Mouse (Mus musculus) G1E (cell line): ENCODE data around the gene Eno2. TPM values are rescaled to one million over a fixed set of nuclear protein-coding genes. Genes with fewer than 3 reads are reported as not detected.

ENCODE experiments used
- ATAC-seq: 2 replicates; pipeline ENCODE4 v1.8.0; 2016; ENCODE audit warnings: mild to moderate bottlenecking; ENCODE audit not compliant: insufficient number of reproducible peaks, poor library complexity, low FRiP score, severe bottlenecking; ENCODE audit errors: extremely low read depth
- DNase-seq: peaks from one replicate; pipeline ENCODE4 v3.0.0; 2012; ENCODE audit warnings: low spot score
- H3K27me3 ChIP-seq: 2 replicates; pipeline ENCODE4 v1.6.1; 2012; ENCODE audit warnings: mild to moderate bottlenecking, low read length, inconsistent platforms; ENCODE audit not compliant: insufficient read depth
- H3K36me3 ChIP-seq: replicated peaks from 2 replicates; pipeline ENCODE3; 2012; ENCODE audit warnings: mild to moderate bottlenecking, inconsistent platforms
- H3K4me1 ChIP-seq: 2 replicates; pipeline ENCODE4 v1.6.1; 2012; ENCODE audit warnings: low read depth, low read length, inconsistent platforms, mixed read lengths; ENCODE audit not compliant: insufficient read depth
- H3K4me3 ChIP-seq: 2 replicates; pipeline ENCODE4 v1.5.1; 2012; ENCODE audit warnings: low read depth, mild to moderate bottlenecking, inconsistent platforms, low read length, moderate library complexity, mixed read lengths
- H3K9me3 ChIP-seq: replicated peaks from 2 replicates; pipeline ENCODE4 v1.6.1; 2012; ENCODE audit warnings: inconsistent platforms
- CTCF ChIP-seq: IDR thresholded peaks from 2 replicates; pipeline ENCODE4 v1.5.1; 2012; ENCODE audit warnings: low read depth, low read length, inconsistent platforms, mixed read lengths
- GATA1 ChIP-seq: IDR thresholded peaks from 2 replicates; pipeline ENCODE4 v1.6.1; 2012; ENCODE audit warnings: borderline replicate concordance, low read length, inconsistent platforms, mixed read lengths
- GATA2 ChIP-seq: IDR thresholded peaks from 2 replicates; pipeline ENCODE4 v1.6.1; 2012; ENCODE audit warnings: low read depth, low read length, inconsistent platforms, borderline replicate concordance
- POLR2AphosphoS5 ChIP-seq: IDR thresholded peaks from 2 replicates; pipeline ENCODE4 v1.6.1; 2012; ENCODE audit warnings: low read depth, low read length, inconsistent platforms; ENCODE audit not compliant: insufficient replicate concordance
- TAL1 ChIP-seq: conservative IDR thresholded peaks from 2 replicates; pipeline ENCODE4 v1.6.1; 2012; ENCODE audit warnings: low read depth, low read length, inconsistent platforms, mixed read lengths
- polyA plus RNA-seq: library from polyadenylated mRNA; stranded (reverse); fragments of >175 nt; gene quantifications from 2 replicates; pipeline ENCODE4 v1.2.3, GENCODE M21; 2012
- total RNA-seq, 2 experiments: library from RNA; stranded (forward) in 1 of 2; stranded (reverse) in 1 of 2; fragments of 200-1000 nt in 1 of 2; fragments of >200 nt in 1 of 2; fragmentation: Nextera tagmentation in 1 of 2; gene quantifications; 2 replicates each; pipeline ENCODE4 v1.2.3; 2014 to 2017

Gene Eno2
- total and polyA plus RNA-seq, 3 experiments = 0.29 to 3.6 (median 3.2) TPM

- ATAC-seq = no peak
- peaks cover 79% of the 10 kb centered on the region for H3K4me1 ChIP-seq
- peaks cover 3% of the 10 kb centered on the region; the same call in 1 of the 2 replicates for H3K27me3 ChIP-seq
- DNase-seq = no peak
- peaks cover 45% of the 10 kb centered on the region for H3K36me3 ChIP-seq
- TF ChIP-seq TAL1 (no peak), CTCF (no peak), GATA1 (no peak), GATA2 (no peak), POLR2AphosphoS5 (no peak)
- no peaks in the 10 kb centered on the region for H3K9me3 ChIP-seq
- H3K4me3 ChIP-seq = no peak overlapping the region
Measured at GRCm38 (mm10) chr6:124742839-124743514, 26.5 kb downstream of the Eno2 start.

GRCm38 (mm10) chr6:124741842-124742241, 27.6 kb downstream of the Eno2 start:
- Histone ChIP-seq H3K4me3 (peak overlapping the region; percentile 41; the same call in 1 of the 2 replicates), H3K4me1 (peaks cover 78% of the 10 kb centered on the region), H3K9me3 (no peaks in the 10 kb centered on the region), H3K27me3 (no peaks in the 10 kb centered on the region), H3K36me3 (peaks cover 33% of the 10 kb centered on the region)
- DNase-seq = no peak
- no peak for ATAC-seq
- no peak for TF ChIP-seq GATA2
- no peak for TF ChIP-seq GATA1
- no peak for TF ChIP-seq POLR2AphosphoS5
- no peak for TF ChIP-seq CTCF
- TF ChIP-seq TAL1 = no peak

- no peaks in the 10 kb centered on the region for H3K27me3 ChIP-seq
- ATAC-seq (peak; percentile 74), DNase-seq (peak; percentile 99)
- no peak for TF ChIP-seq GATA1
- peak; percentile 67; the same call in 1 of the 2 replicates for TF ChIP-seq POLR2AphosphoS5
- H3K4me1 ChIP-seq = peaks cover 73% of the 10 kb centered on the region
- H3K4me3 ChIP-seq = peak within 1 kb of the TSS; percentile 72
- H3K36me3 ChIP-seq = peaks cover 30% of the 10 kb centered on the region
- H3K9me3 ChIP-seq = no peaks in the 10 kb centered on the region
Measured at GRCm38 (mm10) chr6:124740888-124741761, 28.3 kb downstream of the Eno2 start, which contains the start of gene Grcc10. TSS of gene Grcc10 (minus strand) at chr6:124741374.

- H3K9me3 ChIP-seq = no peaks in the 10 kb centered on the region
- ATAC-seq = peak; percentile 24
- peak; percentile 65 for DNase-seq
- H3K4me1 ChIP-seq = peaks cover 68% of the 10 kb centered on the region
- no peaks in the 10 kb centered on the region for H3K27me3 ChIP-seq
- TF ChIP-seq GATA2 (no peak), CTCF (no peak), GATA1 (no peak), TAL1 (no peak; the same call in 1 of the 2 replicates), POLR2AphosphoS5 (peak; percentile 100)
- peak overlapping the region; percentile 72 for H3K4me3 ChIP-seq
- H3K36me3 ChIP-seq = peaks cover 30% of the 10 kb centered on the region
Measured at GRCm38 (mm10) chr6:124740211-124740887, 29.1 kb downstream of the Eno2 start.

GRCm38 (mm10) chr6:124739231-124739796, 30.2 kb downstream of the Eno2 start:
- DNase-seq = no peak
- no peaks in the 10 kb centered on the region for H3K27me3 ChIP-seq
- no peak for ATAC-seq
- peak overlapping the region; percentile 72; the same call in 1 of the 2 replicates for H3K4me3 ChIP-seq
- no peaks in the 10 kb centered on the region for H3K9me3 ChIP-seq
- H3K36me3 ChIP-seq = peaks cover 22% of the 10 kb centered on the region
- TF ChIP-seq POLR2AphosphoS5 (no peak), TAL1 (no peak), CTCF (no peak), GATA1 (no peak), GATA2 (no peak)
- peaks cover 63% of the 10 kb centered on the region for H3K4me1 ChIP-seq
